Mouse (Mus musculus): ENCODE results near the gene Lrrc8c.

- TF ChIP-seq CTCF (IDR thresholded peaks at IDR 0.05) (no peak), EP300 (IDR thresholded peaks at IDR 0.05) (0 out of 2 replicates have a peak, but pooled peaks have one; percentile 10)
Measured at GRCm38 (mm10) chr5:105523452-105523851, 4.3 kb downstream of the Lrrc8c start.
